Mouse (Mus musculus) layer of hippocampus, postnatal 25 days (tissue): ENCODE measurements around the gene Adcy7. TPM values are rescaled to one million over a fixed set of nuclear protein-coding genes. Genes with fewer than 3 reads are reported as not detected.

ENCODE experiments used
- DNase-seq, 2 experiments: peaks; one replicate each; pipeline ENCODE4 v3.0.0; 2022; ENCODE audit warnings: mixed read lengths in 2 of 2, low spot score in 1 of 2; ENCODE audit errors: extremely low spot score in 1 of 2
- total RNA-seq, 2 experiments: library from RNA; stranded (reverse); gene quantifications; 2 replicates each; pipeline ENCODE4 v1.2.3; 2021

The Adcy7 gene
- total RNA-seq, 2 experiments from 2014 or later, result 2.7 to 3.2 TPM

GRCm38 (mm10) chr8:88297976-88298732, 26.0 kb downstream of the Adcy7 start:
- DNase-seq, result no peak

- DNase-seq, result no peak
Observed at GRCm38 (mm10) chr8:88298733-88299103, 26.5 kb downstream of the Adcy7 start.

- DNase-seq, result no peak
Observed at GRCm38 (mm10) chr8:88299907-88300603, 27.9 kb downstream of the Adcy7 start.

- DNase-seq, result no peak
Observed at GRCm38 (mm10) chr8:88301589-88302437, 29.6 kb downstream of the Adcy7 start.

GRCm38 (mm10) chr8:88305814-88306213, 33.6 kb downstream of the Adcy7 start:
- no peak for DNase-seq

GRCm38 (mm10) chr8:88306511-88306910, 34.3 kb downstream of the Adcy7 start:
- no peak for DNase-seq

- no peak for DNase-seq
Observed at GRCm38 (mm10) chr8:88307736-88308135, 35.5 kb downstream of the Adcy7 start.

- no peak for DNase-seq
Observed at GRCm38 (mm10) chr8:88309274-88309873, 37.2 kb downstream of the Adcy7 start.

- DNase-seq, result no peak
Observed at GRCm38 (mm10) chr8:88309881-88310280, 37.7 kb downstream of the Adcy7 start.

GRCm38 (mm10) chr8:88310286-88310685, 38.1 kb downstream of the Adcy7 start:
- DNase-seq, result no peak

GRCm38 (mm10) chr8:88312966-88313365, 40.8 kb downstream of the Adcy7 start:
- no peak for DNase-seq

GRCm38 (mm10) chr8:88313991-88314390, 41.8 kb downstream of the Adcy7 start:
- DNase-seq, result no peak

GRCm38 (mm10) chr8:88315302-88315701, 43.1 kb downstream of the Adcy7 start:
- no peak for DNase-seq

- no peak for DNase-seq
Observed at GRCm38 (mm10) chr8:88316139-88316931, 44.1 kb downstream of the Adcy7 start.

- no peak for DNase-seq
Observed at GRCm38 (mm10) chr8:88317341-88317740, 45.1 kb downstream of the Adcy7 start.

- no peak for DNase-seq
Observed at GRCm38 (mm10) chr8:88318151-88318550, 45.9 kb downstream of the Adcy7 start.

- DNase-seq, result no peak
Observed at GRCm38 (mm10) chr8:88320134-88320533, 47.9 kb downstream of the Adcy7 start.

- DNase-seq, result no peak
Observed at GRCm38 (mm10) chr8:88321387-88321786, 49.2 kb downstream of the Adcy7 start.

GRCm38 (mm10) chr8:88323523-88323922, 51.3 kb downstream of the Adcy7 start:
- no peak for DNase-seq

- DNase-seq, result no peak
Observed at GRCm38 (mm10) chr8:88324760-88325159, 52.6 kb downstream of the Adcy7 start.
